Mouse (Mus musculus) liver, embryonic 14.5 days (tissue): Measurements from ENCODE around the gene Troap. TPM values are rescaled to one million over a fixed set of nuclear protein-coding genes. Genes with fewer than 3 reads are reported as not detected.

Experiments
- ATAC-seq: fragments of 200-750 bp; cut with Nextera tagmentation; 2 replicates; pipeline ENCODE4 v1.8.0; 2017; ENCODE audit warnings: moderate number of reproducible peaks, mild to moderate bottlenecking, moderate library complexity; ENCODE audit not compliant: insufficient read depth
- DNase-seq, 3 experiments: peaks; one replicate each; pipeline ENCODE4 v3.0.0-alpha.2; 2012 to 2013; ENCODE audit warnings: low read depth in 3 of 3, low spot score in 3 of 3
- H3K27ac ChIP-seq: fragments of 300-500 bp; sonication (generic); 2 replicates; pipeline ENCODE4 v1.5.1; 2014; ENCODE audit warnings: moderate library complexity, mild to moderate bottlenecking, control low read depth, inconsistent platforms
- H3K27me3 ChIP-seq: fragments of 300-500 bp; sonication (generic); 2 replicates; pipeline ENCODE4 v1.6.1; 2014; ENCODE audit warnings: mild to moderate bottlenecking, low read length, moderate library complexity; ENCODE audit not compliant: control insufficient read depth, insufficient read depth
- H3K36me3 ChIP-seq: fragments of 300-500 bp; sonication (generic); replicated peaks from 2 replicates; pipeline ENCODE4 v1.6.1; 2014; ENCODE audit warnings: low read depth; ENCODE audit not compliant: control insufficient read depth, insufficient read depth
- H3K4me1 ChIP-seq, 2 experiments: fragments of 200-500 bp in 1 of 2; fragments of 300-500 bp in 1 of 2; sonication (generic) in 1 of 2; replicated peaks; 2 replicates each; pipeline ENCODE4 v1.6.1; 2012 to 2014; ENCODE audit warnings: antibody characterized with exemption in 1 of 2, inconsistent platforms in 1 of 2, low read length in 1 of 2; ENCODE audit not compliant: control insufficient read depth in 2 of 2, insufficient read depth in 2 of 2
- H3K4me2 ChIP-seq: fragments of 300-500 bp; sonication (generic); 2 replicates; pipeline ENCODE4 v1.6.1; 2014; ENCODE audit warnings: low read depth, mild to moderate bottlenecking, control low read depth, moderate library complexity
- H3K4me3 ChIP-seq, 2 experiments: fragments of 200-500 bp in 1 of 2; fragments of 300-500 bp in 1 of 2; sonication (generic) in 1 of 2; 2 replicates each; pipeline ENCODE4 v1.5.1; 2012 to 2014; ENCODE audit warnings: low read depth in 2 of 2, low read length in 2 of 2, mild to moderate bottlenecking in 2 of 2, control low read depth in 1 of 2, inconsistent platforms in 1 of 2, moderate library complexity in 1 of 2; ENCODE audit not compliant: insufficient read depth in 1 of 2
- H3K9ac ChIP-seq: fragments of 300-500 bp; sonication (generic); replicated peaks from 2 replicates; pipeline ENCODE4 v1.6.1; 2014; ENCODE audit warnings: mild to moderate bottlenecking, control low read depth, moderate library complexity
- H3K9me3 ChIP-seq: fragments of 300-500 bp; sonication (generic); 2 replicates; pipeline ENCODE4 v1.6.1; 2016; ENCODE audit warnings: low read length, mixed read lengths; ENCODE audit not compliant: control insufficient read depth
- CTCF ChIP-seq: IDR thresholded peaks from 2 replicates; pipeline ENCODE4 v1.5.1; 2016; ENCODE audit warnings: antibody characterized with exemption, low read depth, control low read depth
- EP300 ChIP-seq: IDR thresholded peaks from 2 replicates; pipeline ENCODE4 v1.6.1; 2016; ENCODE audit warnings: antibody characterized with exemption, low read depth
- WGBS: fragments of 180-500 bp; shearing (Covaris S2); extraction: QIAGEN DNeasy Blood & Tissue Kit; methylation state at CpG from one replicate; pipeline ENCODE4 v1.1.7; 2014; ENCODE audit not compliant: insufficient replicate concordance; 5-methylcytosine and 5-hydroxymethylcytosine counted together
- polyA plus RNA-seq, 2 experiments: library from polyadenylated mRNA; depleted of rRNA in 1 of 2; stranded (reverse) in 1 of 2; unstranded in 1 of 2; fragments of >200 nt; fragmentation: Nextera tagmentation in 1 of 2; extraction: Ambion mirVana in 1 of 2; gene quantifications; 2 replicates each; pipeline versions ENCODE4 v1.2.1 to v1.2.3; 2012 to 2014

Troap gene
- polyA plus RNA-seq, 2 experiments = 11.1 to 15.7 TPM

DNA sequence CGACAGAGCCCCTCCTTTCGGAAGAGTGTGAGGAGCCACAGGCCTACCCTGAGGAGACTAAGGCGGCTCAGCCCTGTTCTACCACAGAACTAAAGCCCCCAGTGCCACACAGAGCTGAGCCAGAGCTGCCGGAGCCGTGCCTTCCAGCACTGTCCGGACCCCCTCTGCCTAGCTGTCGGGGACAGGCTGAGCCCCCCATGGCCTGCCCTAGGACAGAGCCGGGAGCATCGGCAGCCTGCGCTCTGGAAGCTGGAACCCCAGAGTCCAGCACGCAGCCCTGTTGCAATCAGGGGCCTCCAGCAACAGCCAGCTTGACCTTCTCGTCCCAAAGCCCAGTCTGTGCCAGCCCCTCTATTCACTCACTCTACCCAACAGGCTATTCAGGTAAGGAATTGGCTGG lies 7.9 kb downstream of the Troap start:
- TF ChIP-seq CTCF (no peak), EP300 (no peak)
- 0 out of 2 replicates have a peak, but pooled peaks have one; percentile 20 for ATAC-seq

DNA sequence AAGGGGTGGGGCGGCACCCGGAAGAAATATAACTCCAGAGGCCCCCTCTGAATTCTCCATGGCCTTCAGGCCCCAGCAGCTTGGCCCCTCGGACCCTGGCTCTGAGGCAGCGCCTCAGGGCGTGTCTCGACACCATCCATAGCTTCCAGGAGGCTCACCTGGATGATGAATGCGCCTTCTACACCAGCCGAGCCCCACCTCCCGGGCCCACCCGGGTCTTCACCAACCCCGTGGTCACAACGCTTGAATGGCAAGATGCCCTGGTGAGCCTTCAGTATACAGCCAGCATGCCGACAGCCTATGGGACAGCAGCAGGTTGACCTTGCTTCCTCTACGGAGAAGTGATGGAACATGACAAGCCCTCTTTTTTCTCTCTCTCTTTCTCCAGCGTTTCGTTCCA lies 8.5 kb downstream of the Troap start:
- Histone ChIP-seq H3K4me1 (peaks cover 0 to 4% of the 10 kb centered on the region in 2 experiments; a peak in 1 of 4 replicates), H3K27me3 (peaks cover 32% of the 10 kb centered on the region), H3K9ac (no peak overlapping the region), H3K9me3 (no peaks in the 10 kb centered on the region), H3K36me3 (peaks cover 25% of the 10 kb centered on the region), H3K4me2 (no peak overlapping the region), H3K27ac (no peak overlapping the region), H3K4me3 (no peak overlapping the region)
- WGBS = 84% methylated on average over 16 of the region's 16 CpGs
- DNase-seq = no peak
- no peak for TF ChIP-seq CTCF
- no peak for TF ChIP-seq EP300
- ATAC-seq = no peak

More for the DNA sequence above, 7.9 kb downstream of the Troap start:
- H3K27me3 ChIP-seq = peaks cover 26% of the 10 kb centered on the region
- WGBS = 91% methylated on average over 12 of the region's 12 CpGs
- peaks cover 0 to 4% of the 10 kb centered on the region in 2 experiments; a peak in 1 of 4 replicates for H3K4me1 ChIP-seq
- no peak overlapping the region for H3K4me3 ChIP-seq
- no peak for DNase-seq
- H3K9ac ChIP-seq = no peak overlapping the region
- peaks cover 28% of the 10 kb centered on the region for H3K36me3 ChIP-seq
- no peak overlapping the region for H3K4me2 ChIP-seq
- no peak overlapping the region for H3K27ac ChIP-seq
- no peaks in the 10 kb centered on the region for H3K9me3 ChIP-seq

DNA sequence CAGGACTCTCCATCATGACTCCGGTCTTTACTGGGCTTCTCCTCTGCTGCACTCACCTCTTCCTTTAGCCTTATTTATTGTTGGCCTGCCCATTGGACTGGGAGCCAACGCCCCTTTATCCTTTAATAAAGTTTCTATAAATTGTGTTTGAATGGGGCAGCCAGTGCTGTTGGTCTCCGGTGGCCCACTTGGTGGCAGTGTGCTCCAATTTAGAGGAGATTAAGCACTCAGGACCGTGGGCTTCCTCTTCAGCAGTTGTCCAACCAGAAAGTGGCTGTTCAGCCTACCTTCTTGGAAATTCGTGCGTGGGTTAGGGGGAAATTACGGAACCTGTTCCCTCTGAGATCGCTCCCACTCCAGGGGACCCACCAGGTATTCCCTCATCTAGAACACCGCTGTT lies 8.9 kb downstream of the Troap start:
- DNase-seq (no peak), ATAC-seq (no peak)
- 64% methylated on average over 9 of the region's 9 CpGs for WGBS
- H3K9ac ChIP-seq = no peak overlapping the region
- no peak overlapping the region for H3K27ac ChIP-seq
- no peak overlapping the region for H3K4me3 ChIP-seq
- H3K9me3 ChIP-seq = no peaks in the 10 kb centered on the region
- H3K36me3 ChIP-seq = peaks cover 22% of the 10 kb centered on the region
- H3K27me3 ChIP-seq = peaks cover 36% of the 10 kb centered on the region
- H3K4me2 ChIP-seq = no peak overlapping the region
- peaks cover 0 to 4% of the 10 kb centered on the region in 2 experiments; a peak in 1 of 4 replicates for H3K4me1 ChIP-seq
- TF ChIP-seq CTCF (peak; percentile 62), EP300 (no peak)

DNA sequence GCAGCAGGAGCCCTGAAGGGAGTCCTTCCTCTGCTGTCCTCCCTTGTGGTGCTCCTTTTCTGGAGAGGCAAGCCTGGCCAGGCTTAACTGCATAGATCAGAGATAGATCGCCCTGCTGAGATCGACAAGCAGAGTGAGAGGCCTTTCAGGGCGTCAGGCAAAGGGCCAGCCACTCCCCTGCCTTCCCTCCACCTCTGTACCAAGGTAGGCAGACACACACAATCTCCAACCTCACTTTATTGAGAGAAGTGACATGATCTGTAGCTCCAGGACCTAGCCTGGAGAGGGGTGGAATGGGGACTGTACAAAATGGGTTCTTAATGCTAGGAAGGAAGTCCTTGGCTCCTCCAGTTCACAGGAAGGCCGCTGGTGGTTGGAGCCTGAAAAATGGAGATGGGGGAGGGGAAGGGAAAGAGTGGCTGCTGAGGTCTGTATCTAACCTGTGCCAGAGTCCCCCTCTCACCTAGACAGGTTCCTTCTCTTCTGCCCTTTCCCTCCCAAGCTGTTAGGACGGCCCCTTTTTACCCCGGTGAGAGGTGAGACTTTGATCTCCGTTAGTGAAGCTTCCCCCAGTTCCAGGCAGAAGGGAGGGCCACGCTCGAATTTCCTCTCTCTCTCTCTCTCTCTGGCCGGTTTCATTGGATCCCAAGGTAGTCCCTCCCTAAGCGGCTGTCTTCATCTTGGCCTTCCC lies 9.6 kb downstream of the Troap start:
- no peaks in the 10 kb centered on the region for H3K9me3 ChIP-seq
- H3K4me2 ChIP-seq = peak overlapping the region; percentile 6; the same call in 1 of the 2 replicates
- TF ChIP-seq CTCF (no peak), EP300 (no peak)
- peaks cover 0 to 4% of the 10 kb centered on the region in 2 experiments; a peak in 1 of 4 replicates for H3K4me1 ChIP-seq
- DNase-seq (no peak), ATAC-seq (no peak)
- 11% methylated on average over 11 of the region's 11 CpGs for WGBS
- peaks cover 43% of the 10 kb centered on the region for H3K27me3 ChIP-seq
- no peak overlapping the region for H3K9ac ChIP-seq
- H3K27ac ChIP-seq = no peak overlapping the region
- H3K36me3 ChIP-seq = peaks cover 17% of the 10 kb centered on the region
- H3K4me3 ChIP-seq = no peak overlapping the region

DNA sequence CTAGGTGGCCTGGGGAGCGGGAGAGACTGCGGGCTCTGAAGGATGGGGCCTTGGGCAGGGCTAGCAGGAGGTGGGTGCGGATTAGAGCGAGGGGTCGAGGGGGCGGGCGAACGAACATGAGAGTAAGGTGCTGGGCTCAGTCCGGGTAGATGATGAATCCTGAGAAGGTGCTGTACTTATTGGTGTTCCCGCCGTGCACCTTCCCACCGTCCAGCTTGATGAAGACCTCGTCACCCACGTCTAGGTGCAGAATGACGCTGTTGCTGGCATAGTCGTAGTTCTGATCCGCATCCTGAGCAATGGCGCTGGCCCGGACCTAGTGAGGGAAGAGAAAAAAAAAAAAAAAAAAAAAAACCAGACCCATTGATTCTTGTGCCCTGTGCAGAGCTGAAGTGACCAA lies 10.2 kb downstream of the Troap start:
- Histone ChIP-seq H3K27ac (no peak overlapping the region), H3K27me3 (peaks cover 49% of the 10 kb centered on the region), H3K9me3 (no peaks in the 10 kb centered on the region), H3K4me3 (no peak overlapping the region), H3K9ac (no peak overlapping the region), H3K4me2 (no peak overlapping the region), H3K36me3 (peaks cover 17% of the 10 kb centered on the region), H3K4me1 (peaks cover 0 to 6% of the 10 kb centered on the region in 2 experiments; a peak in 2 of 4 replicates)
- no peak for DNase-seq
- TF ChIP-seq EP300 = no peak
- TF ChIP-seq CTCF = no peak
- no peak for ATAC-seq
- 24% methylated on average over 19 of the region's 19 CpGs for WGBS
